Mouse (Mus musculus): ENCODE data around the gene Slc30a1. TPM values are rescaled to one million over a fixed set of nuclear protein-coding genes. Genes with fewer than 3 reads are reported as not detected.

The Slc30a1 gene
- polyA plus RNA-seq, 1 experiment from 2014 or later = 5.6 TPM

DNA sequence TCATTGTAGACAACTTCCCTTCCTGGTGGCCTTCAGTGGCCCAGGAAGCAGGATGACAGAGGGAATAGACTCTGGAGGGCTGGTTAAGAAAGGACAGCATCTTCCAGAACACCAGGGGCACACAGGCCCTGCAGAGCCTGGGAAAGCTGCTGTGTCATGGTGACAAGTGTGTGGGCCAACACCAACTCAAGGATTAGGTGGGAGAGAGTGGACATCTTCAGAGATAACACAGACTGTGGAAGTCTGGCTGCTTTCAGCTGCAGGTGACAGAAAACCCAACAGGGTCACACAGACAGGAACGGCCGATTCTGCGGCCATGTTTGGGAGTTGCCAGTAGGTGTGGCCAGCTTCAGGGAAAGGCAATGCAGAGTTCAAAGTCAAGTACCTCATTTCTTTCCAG is 26.3 kb upstream of the Slc30a1 start:
- H3K4me2 ChIP-seq (ENCODE audit: low read length) = no peak overlapping the region
- no peak overlapping the region for H3K4me3 ChIP-seq (replicated peaks; ENCODE audit: low read depth, low read length)
- DNase-seq (ENCODE audit: low spot score) (no peak), ATAC-seq (replicated peaks; ENCODE audit: low FRiP score, low read depth) (no peak)
- no peaks in the 10 kb centered on the region for H3K9me3 ChIP-seq (replicated peaks; ENCODE audit: low read length)
- H3K27me3 ChIP-seq (ENCODE audit: insufficient read depth, low read length) = no peaks in the 10 kb centered on the region
- WGBS = 84% methylated on average over 3 of the region's 3 CpGs
- H3K9ac ChIP-seq (ENCODE audit: low read depth, low read length) = no peak overlapping the region
- H3K4me1 ChIP-seq (replicated peaks; ENCODE audit: insufficient read depth, low read length) = no peaks in the 10 kb centered on the region
- H3K27ac ChIP-seq = no peak overlapping the region
- TF ChIP-seq CTCF (IDR thresholded peaks at IDR 0.05; ENCODE audit: low read depth) = no peak
- no peaks in the 10 kb centered on the region for H3K36me3 ChIP-seq (ENCODE audit: insufficient read depth, low read length)

DNA sequence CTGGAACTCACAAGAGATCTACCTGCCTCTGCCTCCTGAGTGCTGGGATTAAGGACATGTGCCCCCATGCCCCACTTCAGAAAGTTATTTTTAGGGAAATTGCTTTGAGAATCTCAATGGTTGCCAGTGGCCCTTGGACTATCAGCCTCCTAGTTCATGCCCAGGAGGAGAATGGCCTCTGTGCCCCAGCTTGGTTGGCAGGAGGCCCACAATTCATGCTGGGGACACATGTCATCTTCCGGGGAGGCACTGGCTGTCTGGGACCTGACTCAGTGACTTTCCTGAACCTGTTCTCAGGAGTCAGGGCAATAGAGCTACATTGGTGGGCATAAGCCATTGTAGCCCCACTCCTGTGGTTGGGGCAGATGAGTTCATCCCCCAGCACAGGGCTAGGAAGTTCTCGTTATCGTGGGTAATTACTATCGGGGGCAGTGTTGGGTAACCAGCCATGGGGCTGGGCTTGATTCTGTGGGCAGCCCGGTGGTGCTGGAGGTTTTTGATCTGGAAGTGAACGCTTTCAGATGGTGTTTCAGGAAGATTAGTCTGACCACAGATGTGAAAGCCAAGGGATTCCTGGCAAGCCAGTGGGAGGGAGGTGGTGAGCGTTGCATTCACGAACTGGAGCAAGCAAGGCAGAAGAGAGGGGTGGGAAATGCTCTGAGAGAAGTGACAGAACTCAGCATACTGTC is 25.5 kb upstream of the Slc30a1 start:
- H3K4me3 ChIP-seq (replicated peaks; ENCODE audit: low read depth, low read length) = no peak overlapping the region
- no peak for ATAC-seq (replicated peaks; ENCODE audit: low FRiP score, low read depth)
- no peak for TF ChIP-seq CTCF (IDR thresholded peaks at IDR 0.05; ENCODE audit: low read depth)
- no peaks in the 10 kb centered on the region for H3K27me3 ChIP-seq (ENCODE audit: insufficient read depth, low read length)
- H3K9ac ChIP-seq (ENCODE audit: low read depth, low read length) = no peak overlapping the region
- no peaks in the 10 kb centered on the region for H3K9me3 ChIP-seq (replicated peaks; ENCODE audit: low read length)
- H3K4me2 ChIP-seq (ENCODE audit: low read length) = no peak overlapping the region
- no peaks in the 10 kb centered on the region for H3K4me1 ChIP-seq (replicated peaks; ENCODE audit: insufficient read depth, low read length)
- 57% methylated on average over 8 of the region's 8 CpGs for WGBS
- H3K27ac ChIP-seq = no peak overlapping the region
- DNase-seq (ENCODE audit: low spot score) = no peak
- H3K36me3 ChIP-seq (ENCODE audit: insufficient read depth, low read length) = no peaks in the 10 kb centered on the region

DNA sequence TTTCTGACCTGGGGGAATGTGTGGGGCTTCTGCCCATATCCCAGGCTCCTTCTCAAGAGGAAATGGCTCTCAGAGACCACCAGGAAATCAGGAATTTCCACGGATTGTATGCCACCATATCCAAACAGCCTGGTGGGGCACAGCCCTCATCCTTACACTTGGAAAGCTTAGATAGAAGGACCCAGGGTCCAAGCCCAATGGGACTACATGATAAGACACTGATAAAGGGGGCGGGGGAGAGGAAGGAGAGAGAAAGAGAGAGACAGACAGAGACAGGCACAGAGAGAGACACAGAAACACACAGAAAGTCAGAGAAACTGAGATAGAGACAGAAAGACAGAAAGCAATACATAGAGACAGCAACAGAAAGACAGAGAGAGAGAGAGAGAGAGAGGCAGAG is 24.9 kb upstream of the Slc30a1 start:
- Histone ChIP-seq H3K4me2 (ENCODE audit: low read length) (no peak overlapping the region), H3K4me3 (replicated peaks; ENCODE audit: low read depth, low read length) (no peak overlapping the region), H3K27me3 (ENCODE audit: insufficient read depth, low read length) (no peaks in the 10 kb centered on the region), H3K9ac (ENCODE audit: low read depth, low read length) (no peak overlapping the region), H3K36me3 (ENCODE audit: insufficient read depth, low read length) (no peaks in the 10 kb centered on the region), H3K27ac (no peak overlapping the region), H3K4me1 (replicated peaks; ENCODE audit: insufficient read depth, low read length) (no peaks in the 10 kb centered on the region), H3K9me3 (replicated peaks; ENCODE audit: low read length) (no peaks in the 10 kb centered on the region)
- no peak for TF ChIP-seq CTCF (IDR thresholded peaks at IDR 0.05; ENCODE audit: low read depth)
- no peak for ATAC-seq (replicated peaks; ENCODE audit: low FRiP score, low read depth)
- DNase-seq (ENCODE audit: low spot score) = no peak
- 67% methylated on average over 2 of the region's 2 CpGs for WGBS

DNA sequence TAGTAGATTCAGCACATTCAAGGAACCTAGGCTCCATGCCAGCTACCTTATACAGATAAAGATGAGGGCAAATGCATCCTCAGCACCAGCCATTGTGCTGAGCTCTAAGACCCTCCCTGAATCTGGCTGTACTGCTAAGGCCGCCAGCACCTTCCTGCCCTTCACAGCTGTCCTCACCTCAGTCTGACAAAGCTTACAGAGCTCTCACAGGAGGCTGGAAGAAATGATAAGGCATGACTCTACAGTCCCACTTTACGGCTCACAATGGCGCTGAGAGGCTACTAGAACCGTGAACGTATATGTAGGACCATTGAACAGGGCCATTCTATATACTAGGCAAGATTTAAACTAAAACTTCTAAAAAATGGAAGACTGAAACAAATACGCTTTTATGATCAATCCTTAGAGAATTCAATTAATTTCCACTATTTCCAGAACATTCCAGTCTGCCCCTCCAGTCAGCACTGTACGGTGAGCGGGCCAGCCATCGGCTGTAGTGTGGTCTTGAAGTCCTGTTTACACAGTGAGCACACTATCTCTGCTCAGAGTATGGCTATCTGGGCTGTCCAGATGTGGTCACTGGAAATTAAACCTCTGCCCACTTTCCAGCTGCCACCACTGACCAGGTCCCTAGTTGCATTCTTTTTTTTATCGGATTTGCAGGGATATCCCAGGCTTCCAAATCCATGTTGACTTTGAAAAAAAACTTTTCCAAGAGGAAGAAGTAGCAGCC is 23.9 kb upstream of the Slc30a1 start:
- no peak for TF ChIP-seq CTCF (IDR thresholded peaks at IDR 0.05; ENCODE audit: low read depth)
- Histone ChIP-seq H3K4me1 (replicated peaks; ENCODE audit: insufficient read depth, low read length) (no peaks in the 10 kb centered on the region), H3K4me2 (ENCODE audit: low read length) (no peak overlapping the region), H3K9me3 (replicated peaks; ENCODE audit: low read length) (no peaks in the 10 kb centered on the region), H3K4me3 (replicated peaks; ENCODE audit: low read depth, low read length) (no peak overlapping the region), H3K9ac (ENCODE audit: low read depth, low read length) (no peak overlapping the region), H3K27ac (no peak overlapping the region), H3K36me3 (ENCODE audit: insufficient read depth, low read length) (no peaks in the 10 kb centered on the region), H3K27me3 (ENCODE audit: insufficient read depth, low read length) (no peaks in the 10 kb centered on the region)
- 89% methylated on average over 10 of the region's 10 CpGs for WGBS
- DNase-seq (ENCODE audit: low spot score) (no peak), ATAC-seq (replicated peaks; ENCODE audit: low FRiP score, low read depth) (no peak)

DNA sequence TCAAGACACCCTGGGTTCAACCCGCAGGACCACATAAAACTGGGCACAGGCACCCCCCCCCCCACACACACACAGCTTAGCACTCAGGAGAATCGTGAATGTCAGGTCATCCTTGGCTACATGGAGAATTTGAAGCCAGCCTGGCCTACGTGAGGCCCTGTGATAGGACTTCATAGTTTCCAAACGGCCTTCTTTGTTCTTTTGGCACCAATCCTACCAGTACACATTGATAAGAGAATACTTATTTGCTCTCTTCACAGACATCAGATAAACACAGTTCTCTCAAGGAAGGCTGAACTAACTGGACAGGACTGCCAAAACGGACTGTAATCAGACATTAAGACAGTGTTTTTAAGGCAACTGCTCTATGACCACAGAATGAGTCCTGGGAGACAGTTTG is 22.9 kb upstream of the Slc30a1 start:
- no peak for TF ChIP-seq CTCF (IDR thresholded peaks at IDR 0.05; ENCODE audit: low read depth)
- H3K36me3 ChIP-seq (ENCODE audit: insufficient read depth, low read length) = no peaks in the 10 kb centered on the region
- DNase-seq (ENCODE audit: low spot score) = no peak
- no peak overlapping the region for H3K4me3 ChIP-seq (replicated peaks; ENCODE audit: low read depth, low read length)
- H3K27ac ChIP-seq = no peak overlapping the region
- no peaks in the 10 kb centered on the region for H3K4me1 ChIP-seq (replicated peaks; ENCODE audit: insufficient read depth, low read length)
- no peak for ATAC-seq (replicated peaks; ENCODE audit: low FRiP score, low read depth)
- no peaks in the 10 kb centered on the region for H3K27me3 ChIP-seq (ENCODE audit: insufficient read depth, low read length)
- H3K9ac ChIP-seq (ENCODE audit: low read depth, low read length) = no peak overlapping the region
- H3K9me3 ChIP-seq (replicated peaks; ENCODE audit: low read length) = no peaks in the 10 kb centered on the region
- WGBS = 64% methylated on average over 5 of the region's 5 CpGs
- no peak overlapping the region for H3K4me2 ChIP-seq (ENCODE audit: low read length)

DNA sequence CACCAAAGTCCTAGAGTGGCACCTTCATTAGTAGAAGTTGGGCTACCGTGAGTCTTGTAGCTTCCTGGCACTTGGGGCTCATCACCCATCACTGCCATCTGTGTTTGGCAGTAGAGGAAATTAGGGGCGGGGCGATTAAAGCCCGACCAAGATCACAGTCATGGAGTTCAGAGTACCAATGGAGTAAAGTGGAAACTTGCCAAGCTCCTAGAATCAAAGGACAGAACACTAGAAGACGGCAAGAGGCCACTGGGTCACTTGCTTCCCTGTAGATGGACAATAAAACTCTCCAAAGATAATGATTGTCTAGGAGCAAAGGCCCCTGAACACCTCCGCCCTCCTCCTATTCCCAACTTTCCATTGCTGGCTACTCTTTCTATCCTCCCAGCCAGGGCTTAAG is 14.7 kb upstream of the Slc30a1 start:
- WGBS = 71% methylated on average over 6 of the region's 6 CpGs
- Histone ChIP-seq H3K4me2 (ENCODE audit: low read length) (no peak overlapping the region), H3K36me3 (ENCODE audit: insufficient read depth, low read length) (no peaks in the 10 kb centered on the region), H3K4me3 (replicated peaks; ENCODE audit: low read depth, low read length) (no peak overlapping the region), H3K27ac (no peak overlapping the region), H3K4me1 (replicated peaks; ENCODE audit: insufficient read depth, low read length) (no peaks in the 10 kb centered on the region), H3K27me3 (ENCODE audit: insufficient read depth, low read length) (no peaks in the 10 kb centered on the region), H3K9ac (ENCODE audit: low read depth, low read length) (no peak overlapping the region), H3K9me3 (replicated peaks; ENCODE audit: low read length) (no peaks in the 10 kb centered on the region)
- ATAC-seq (replicated peaks; ENCODE audit: low FRiP score, low read depth) (no peak), DNase-seq (ENCODE audit: low spot score) (no peak)
- no peak for TF ChIP-seq CTCF (IDR thresholded peaks at IDR 0.05; ENCODE audit: low read depth)

All from kidney, postnatal 0 days (tissue).